In genomic region chr1:54798415-54798814, GRCm38 (mm10) we compare ENCODE assay signal across 23 mouse cellular contexts.
A peak's percentile ranks its signal among the peaks of the same experiment; 100 is the strongest.
DNase-seq lines count a peak whose midpoint lies in the region; ATAC-seq and TF ChIP-seq lines count a peak whose summit lies in the region.
"Had no signal": no experiment of that assay in that cellular context is flagged by ENCODE, and none has a peak within 500 bp of the region (broad histone marks: within the 10 kb centered on the region; RNA-seq: fewer than 3 reads in every experiment).

No protein-coding gene starts in this region.

- peak; percentile 94 for DNase-seq in heart, adult 11 months
- DNase-seq in heart, postnatal 10 days = no peak
- DNase-seq in midbrain, embryonic 11.5 days (ENCODE audit: low spot score, missing footprints) = no peak
- DNase-seq in kidney, adult 2 months = no peak
- no peak for DNase-seq in layer of hippocampus, postnatal 10 days (ENCODE audit: low spot score in 2 of 2)
- DNase-seq: adrenal gland, postnatal 10 days; cerebellum, postnatal 10 days; forebrain, postnatal 0 days; gastrocnemius, adult 2 months; kidney, adult 18-20 months; kidney, postnatal 36 days; right cerebral cortex, postnatal 14 days; thymus, adult 2 months had no signal

- H3K4me3 ChIP-seq in midbrain, embryonic 16.5 days (ENCODE audit: low read depth, low read length) = no peak overlapping the region
- no peak overlapping the region for H3K4me3 ChIP-seq in midbrain, embryonic 11.5 days (ENCODE audit: low read depth, low read length)
- no peak overlapping the region for H3K4me3 ChIP-seq in kidney, adult 2 months (ENCODE audit: insufficient read depth, low read depth, low read length)
- H3K4me3 ChIP-seq: embryonic facial prominence, embryonic 10.5 days; erythroblast, embryonic 14.5 days; gastrocnemius, adult 2 months; limb, embryonic 10.5 days; midbrain, embryonic 10.5 days; myocyte had no signal

- H3K9me3 ChIP-seq in midbrain, embryonic 16.5 days (replicated peaks; ENCODE audit: control insufficient read depth, low read length, poor library complexity, severe bottlenecking) = no peaks in the 10 kb centered on the region
- H3K9me3 ChIP-seq in midbrain, embryonic 11.5 days (ENCODE audit: control insufficient read depth, low read length) = no peaks in the 10 kb centered on the region
- H3K9me3 ChIP-seq: embryonic facial prominence, embryonic 10.5 days; limb, embryonic 10.5 days; midbrain, embryonic 10.5 days had no signal

- TF ChIP-seq CTCF in kidney, adult 2 months (conservative IDR thresholded peaks at IDR 0.05; ENCODE audit: insufficient read depth, insufficient read length, low read depth, low read length) = no peak

- WGBS in midbrain, embryonic 16.5 days = 69% methylated on average over 3 of the region's 3 CpGs
- WGBS in midbrain, embryonic 11.5 days = 71% methylated on average over 3 of the region's 3 CpGs
- WGBS in kidney, adult 2 months = 83% methylated on average over 3 of the region's 3 CpGs

- 0 out of 2 replicates have a peak, but pooled peaks have one; percentile 5 for ATAC-seq in midbrain, embryonic 16.5 days
- no peak for ATAC-seq in midbrain, embryonic 11.5 days (ENCODE audit: low FRiP score)
- ATAC-seq in hematopoietic stem cell, adult 5-6 weeks (replicated peaks in 1 of 2; ENCODE audit: insufficient read depth in 1 of 2, low FRiP score in 2 of 2, low TSS enrichment in 1 of 2, low read depth in 1 of 2, poor library complexity in 2 of 2, severe bottlenecking in 2 of 2) = peak; percentile 85 to 95
- no peak for ATAC-seq in activated CD4-positive, CD25-positive, alpha-beta regulatory T cell, adult 4 months
- ATAC-seq: forebrain, postnatal 0 days; hindbrain, postnatal 0 days had no signal

- intact Hi-C loops in heart, postnatal 10 days (cut with DNase I) = no loop called here

- no peak overlapping the region for H3K9ac ChIP-seq in midbrain, embryonic 16.5 days (ENCODE audit: low read depth, low read length)
- no peak overlapping the region for H3K9ac ChIP-seq in midbrain, embryonic 11.5 days (ENCODE audit: low read length)
- H3K9ac ChIP-seq: forebrain, postnatal 0 days; liver, embryonic 14.5 days had no signal

- no peak overlapping the region for H3K4me2 ChIP-seq in midbrain, embryonic 16.5 days (ENCODE audit: low read length)
- no peak overlapping the region for H3K4me2 ChIP-seq in midbrain, embryonic 11.5 days

- H3K36me3 ChIP-seq in midbrain, embryonic 16.5 days (ENCODE audit: control insufficient read depth, insufficient read depth, low read length) = no peaks in the 10 kb centered on the region
- no peaks in the 10 kb centered on the region for H3K36me3 ChIP-seq in midbrain, embryonic 11.5 days (ENCODE audit: control insufficient read depth, insufficient read depth, low read length)
- no peaks in the 10 kb centered on the region for H3K36me3 ChIP-seq in kidney, adult 2 months (ENCODE audit: control insufficient read depth, insufficient read depth, low read length)
- H3K36me3 ChIP-seq: embryonic facial prominence, embryonic 10.5 days; limb, embryonic 10.5 days; midbrain, embryonic 10.5 days had no signal

- TF ChIP-seq POLR2A in kidney, adult 2 months (IDR thresholded peaks at IDR 0.05; ENCODE audit: low read depth, low read length) = no peak

- no peaks in the 10 kb centered on the region for H3K27me3 ChIP-seq in midbrain, embryonic 16.5 days (ENCODE audit: control insufficient read depth, insufficient read depth, low read depth, low read length)
- no peaks in the 10 kb centered on the region for H3K27me3 ChIP-seq in midbrain, embryonic 11.5 days (ENCODE audit: control insufficient read depth, insufficient read depth, low read length)
- H3K27me3 ChIP-seq in kidney, adult 2 months (replicated peaks; ENCODE audit: control insufficient read depth, insufficient read depth, low read length) = no peaks in the 10 kb centered on the region

- H3K4me1 ChIP-seq in midbrain, embryonic 16.5 days (ENCODE audit: control insufficient read depth, insufficient read depth, low read length) = no peaks in the 10 kb centered on the region; the same call in 1 of the 2 replicates
- no peaks in the 10 kb centered on the region for H3K4me1 ChIP-seq in midbrain, embryonic 11.5 days (ENCODE audit: control insufficient read depth, insufficient read depth, low read length)
- peaks cover 13% of the 10 kb centered on the region for H3K4me1 ChIP-seq in kidney, adult 2 months (ENCODE audit: control insufficient read depth, insufficient read depth, low read length)
- H3K4me1 ChIP-seq: midbrain, embryonic 10.5 days had no signal

- no peak overlapping the region for H3K27ac ChIP-seq in midbrain, embryonic 16.5 days (ENCODE audit: low read length)
- no peak overlapping the region for H3K27ac ChIP-seq in midbrain, embryonic 11.5 days (ENCODE audit: low read depth, low read length)
- H3K27ac ChIP-seq in kidney, adult 2 months (ENCODE audit: insufficient read depth, low read depth, low read length) = no peak overlapping the region
- H3K27ac ChIP-seq: embryonic facial prominence, embryonic 10.5 days; gastrocnemius, adult 2 months; hindbrain, postnatal 0 days; limb, embryonic 10.5 days; liver, embryonic 14.5 days; midbrain, embryonic 10.5 days had no signal

Comparison
In these comparisons a context has a peak if more than half of its experiments do, and no peak if none do; other contexts are left out.
1. ATAC-seq: peak in midbrain, embryonic 16.5 days (single experiment) and hematopoietic stem cell, adult 5-6 weeks (2 of 2); none in midbrain, embryonic 11.5 days (single experiment) and activated CD4-positive, CD25-positive, alpha-beta regulatory T cell, adult 4 months (single experiment).